Mouse (Mus musculus): ENCODE data around the gene Btrc. TPM values are rescaled to one million over a fixed set of nuclear protein-coding genes. Genes with fewer than 3 reads are reported as not detected.
"Not testable (repeated sequence)": the region's sequence is repeated elsewhere in the genome, so short reads cannot be mapped to it uniquely, and the experiment has no call there.

The Btrc gene
- total RNA-seq, 2 experiments from 2014 or later: 33.6 to 33.7 TPM

GRCm38 (mm10) chr19:45535214-45535735, 171.7 kb downstream of the Btrc start:
- DNase-seq: no peak

GRCm38 (mm10) chr19:45535929-45536328, 172.4 kb downstream of the Btrc start:
- no peak for DNase-seq

DNA sequence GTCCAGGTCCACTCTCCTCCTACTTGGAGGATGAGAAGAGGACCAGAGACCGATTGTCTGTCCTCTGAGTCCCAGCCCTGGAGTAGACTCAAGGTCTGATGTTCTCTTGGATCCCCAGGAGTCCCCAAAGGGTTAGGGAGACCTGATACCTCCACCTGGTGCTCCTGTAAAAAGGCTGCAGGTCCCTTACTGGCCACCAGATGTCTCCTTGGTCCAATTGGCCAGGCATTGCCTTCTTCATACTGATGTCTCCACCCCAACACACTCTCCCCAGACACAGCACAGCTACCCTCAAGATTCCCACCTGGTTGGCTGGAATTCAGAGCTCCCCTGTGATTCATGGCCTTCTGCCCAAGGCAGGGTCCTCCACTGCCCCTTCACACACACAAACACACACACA, 174.0 kb downstream of the Btrc start:
- no peak for DNase-seq

- no peak for DNase-seq
These were observed 177.3 kb downstream of the Btrc start for GRCm38 (mm10) chr19:45540657-45541408.

DNA sequence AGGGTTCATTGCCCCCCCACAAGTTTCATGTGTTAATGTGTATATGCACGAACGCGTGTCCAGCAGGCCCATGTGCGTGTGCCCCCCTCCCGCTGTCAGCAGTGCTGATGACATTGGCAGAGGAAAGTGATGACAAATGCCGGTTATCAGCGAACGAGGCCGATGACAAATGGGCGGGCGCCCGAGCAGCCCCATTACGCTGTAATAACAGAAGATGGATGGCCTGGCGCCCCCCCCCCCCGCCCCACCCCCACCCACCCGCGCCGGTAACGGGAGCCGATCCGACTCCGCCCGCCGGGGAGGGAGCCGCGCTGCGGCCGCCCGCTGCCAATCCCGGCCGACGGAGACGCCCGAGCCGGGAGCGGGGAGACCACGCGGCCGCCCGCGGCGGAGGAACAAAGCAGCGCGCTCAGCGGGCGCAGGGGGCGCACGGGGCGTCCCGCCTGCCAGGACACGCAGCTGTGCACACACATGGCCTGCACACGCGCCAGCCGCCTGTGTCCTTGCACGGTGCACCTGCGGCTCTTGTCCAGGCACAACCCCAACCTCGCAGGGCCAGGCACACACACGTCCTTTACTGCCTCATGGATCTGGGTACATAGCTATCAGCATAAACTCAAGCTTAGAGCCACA, 178.0 kb downstream of the Btrc start:
- peak; percentile 52 for DNase-seq

DNA sequence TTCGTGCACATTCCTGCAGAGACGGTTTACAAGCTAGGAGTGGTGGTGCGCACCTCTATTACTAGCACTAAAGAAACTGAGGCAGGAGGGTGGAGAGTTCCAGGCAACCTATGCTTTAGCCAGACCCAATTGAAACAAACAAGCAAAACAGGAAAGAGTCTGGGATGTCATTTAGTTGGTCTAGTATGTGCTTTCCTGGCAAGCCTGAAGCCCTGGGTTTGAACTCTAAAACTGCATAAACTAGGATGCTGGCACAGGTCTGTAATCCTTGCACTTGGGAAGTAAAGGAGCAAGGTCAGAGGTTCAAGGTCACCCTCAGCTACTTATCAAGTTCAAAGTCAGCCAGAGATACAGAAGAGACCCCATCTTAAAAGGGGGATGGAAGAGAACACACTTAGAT, 178.5 kb downstream of the Btrc start:
- no peak for DNase-seq

- DNase-seq: no peak
These were observed 180.8 kb downstream of the Btrc start for GRCm38 (mm10) chr19:45544152-45544924.

GRCm38 (mm10) chr19:45544925-45545321, 181.4 kb downstream of the Btrc start:
- DNase-seq: peak; percentile 86

GRCm38 (mm10) chr19:45548196-45548595, 184.7 kb downstream of the Btrc start:
- DNase-seq: not testable (repeated sequence)

- no peak for DNase-seq
These were observed 185.8 kb downstream of the Btrc start for GRCm38 (mm10) chr19:45549128-45549915.

- no peak for DNase-seq
These were observed 186.4 kb downstream of the Btrc start for GRCm38 (mm10) chr19:45549948-45550347.

DNA sequence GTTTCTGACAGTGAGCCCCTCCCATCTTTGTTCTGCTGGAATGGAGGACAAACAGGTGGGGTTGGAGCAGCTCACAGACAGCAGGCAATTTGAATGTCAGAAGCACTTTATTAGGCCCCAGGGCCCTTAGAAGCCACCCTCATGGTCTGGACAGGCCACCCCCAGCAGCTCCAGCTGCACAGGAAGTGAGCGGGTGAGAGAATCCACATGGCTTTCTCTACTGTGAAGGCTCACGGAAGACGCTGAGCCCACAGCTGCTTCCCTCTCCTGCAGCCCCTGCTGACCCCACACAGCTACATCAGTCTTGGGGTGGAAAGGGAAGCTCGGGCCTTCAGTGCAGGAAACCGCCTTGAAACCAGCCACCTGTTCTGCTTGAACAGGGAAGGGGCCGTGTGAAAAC, 188.7 kb downstream of the Btrc start:
- DNase-seq: no peak

DNA sequence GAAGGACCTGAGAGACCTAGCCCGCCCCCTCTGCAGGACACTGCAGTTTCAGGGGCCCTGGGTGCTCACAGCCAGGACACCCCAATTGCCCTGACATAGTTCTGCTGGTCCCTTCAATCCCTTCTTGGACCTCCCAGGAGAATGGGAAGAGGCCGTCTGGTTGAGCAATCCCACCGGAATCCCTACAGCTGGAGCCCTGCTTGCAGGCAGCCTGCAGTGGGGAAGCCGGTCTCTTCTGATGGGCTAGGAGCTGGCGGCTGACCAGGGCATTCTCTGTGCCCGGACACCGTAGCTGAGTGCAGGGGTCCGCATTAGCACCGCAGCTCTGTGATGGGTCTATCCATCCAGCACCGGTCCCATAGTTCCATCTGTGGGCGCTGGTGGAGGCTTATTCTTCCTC, 190.6 kb downstream of the Btrc start:
- no peak for DNase-seq

- peak; percentile 83 for DNase-seq
These were observed 196.8 kb downstream of the Btrc start, which contains the start of the genes Poll and Gm17018 for GRCm38 (mm10) chr19:45560153-45560890. TSS of gene Poll (minus strand) at chr19:45560531. TSS of gene Gm17018 (plus strand) at chr19:45560615.

- no peak for DNase-seq
These were observed 202.6 kb downstream of the Btrc start for GRCm38 (mm10) chr19:45565925-45566715.

- DNase-seq: no peak
These were observed 203.8 kb downstream of the Btrc start for GRCm38 (mm10) chr19:45567367-45567766.

GRCm38 (mm10) chr19:45573033-45573432, 209.5 kb downstream of the Btrc start:
- no peak for DNase-seq

DNA sequence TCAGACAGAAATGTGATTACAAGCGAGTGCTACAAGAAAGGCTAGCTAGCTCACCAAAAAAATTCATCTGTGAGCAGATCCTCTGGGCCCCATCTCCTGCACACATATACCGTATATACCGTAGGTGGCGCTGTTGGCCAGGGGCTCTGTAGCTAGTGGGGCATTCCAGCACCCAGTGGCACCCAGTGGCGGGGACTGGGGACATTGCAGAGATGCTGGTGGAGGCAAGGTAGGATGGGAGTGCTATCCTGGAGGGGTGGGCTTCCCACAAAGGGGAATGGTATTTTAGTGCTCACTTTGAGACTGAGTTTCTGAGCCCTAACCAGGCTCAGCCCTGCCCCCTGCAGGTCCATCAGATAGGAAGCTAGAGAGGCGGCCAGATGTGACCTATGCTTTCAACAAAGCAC, 210.3 kb downstream of the Btrc start:
- peak; percentile 80 for DNase-seq

DNA sequence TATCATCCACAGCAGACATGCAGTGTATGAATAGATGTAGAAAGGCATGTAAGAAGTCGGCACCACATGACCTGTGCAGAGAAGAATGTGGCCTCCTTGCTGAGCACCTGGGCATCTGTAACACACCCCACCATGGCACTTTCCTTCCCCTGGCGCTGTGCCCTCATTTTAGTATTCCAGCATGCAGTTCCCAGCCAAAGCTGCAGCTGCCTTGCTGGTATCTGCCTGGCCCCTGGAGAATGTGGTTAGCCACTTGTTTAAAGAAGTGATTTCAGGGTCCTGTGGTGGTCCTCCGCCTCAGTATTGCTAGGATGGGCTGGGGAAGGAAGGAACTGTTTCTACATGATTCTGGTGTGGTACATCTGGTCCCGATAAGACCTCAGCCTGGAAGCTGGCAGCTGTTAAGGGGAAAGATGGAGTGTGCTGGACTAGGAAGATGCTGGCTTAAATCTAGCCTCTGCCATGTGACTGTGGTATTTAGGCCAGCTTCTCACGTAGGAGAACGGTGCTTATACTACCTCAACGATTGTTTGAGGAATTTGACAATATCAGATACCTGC, 210.9 kb downstream of the Btrc start:
- no peak for DNase-seq
